Mouse (Mus musculus) G1E (cell line): ENCODE results near the gene Alox5ap.

ENCODE experiments used
- CTCF ChIP-seq: IDR thresholded peaks from 2 replicates; pipeline ENCODE4 v1.5.1; 2012; ENCODE audit warnings: low read depth, low read length, inconsistent platforms, mixed read lengths
- GATA1 ChIP-seq: IDR thresholded peaks from 2 replicates; pipeline ENCODE4 v1.6.1; 2012; ENCODE audit warnings: borderline replicate concordance, low read length, inconsistent platforms, mixed read lengths
- GATA2 ChIP-seq: IDR thresholded peaks from 2 replicates; pipeline ENCODE4 v1.6.1; 2012; ENCODE audit warnings: low read depth, low read length, inconsistent platforms, borderline replicate concordance
- POLR2AphosphoS5 ChIP-seq: IDR thresholded peaks from 2 replicates; pipeline ENCODE4 v1.6.1; 2012; ENCODE audit warnings: low read depth, low read length, inconsistent platforms; ENCODE audit not compliant: insufficient replicate concordance
- TAL1 ChIP-seq: conservative IDR thresholded peaks from 2 replicates; pipeline ENCODE4 v1.6.1; 2012; ENCODE audit warnings: low read depth, low read length, inconsistent platforms, mixed read lengths

DNA sequence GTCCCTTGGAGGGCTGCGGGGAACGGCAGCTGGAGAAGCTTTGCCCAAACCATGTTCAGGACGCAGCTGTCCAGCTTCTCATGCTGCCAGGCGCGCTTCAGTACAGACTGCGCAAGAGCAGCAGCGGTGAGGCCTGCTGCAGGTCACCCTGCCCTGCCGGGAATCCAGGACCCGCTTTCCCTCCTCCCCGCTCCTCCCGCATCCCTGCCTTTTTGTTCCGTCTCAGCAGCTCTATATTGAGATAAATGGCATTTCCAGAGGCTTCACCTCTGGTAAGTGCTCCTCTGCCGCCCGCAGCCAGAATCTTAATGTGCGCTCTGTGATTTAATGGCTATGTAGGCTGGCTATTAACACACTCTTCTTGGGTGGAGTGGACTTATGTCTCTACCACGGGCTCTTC is 5.5 kb upstream of the Alox5ap start:
- TF ChIP-seq TAL1: no peak
- no peak for TF ChIP-seq CTCF
- no peak for TF ChIP-seq POLR2AphosphoS5
- TF ChIP-seq GATA1: no peak
- TF ChIP-seq GATA2: no peak
